Mouse (Mus musculus) erythroid progenitor cell, adult 5-6 weeks (primary cell): ENCODE data around the gene Apobec2. TPM values are rescaled to one million over a fixed set of nuclear protein-coding genes. Genes with fewer than 3 reads are reported as not detected.
A peak's percentile ranks its signal among the peaks of the same experiment; 100 is the strongest.

ENCODE experiments used
- ATAC-seq: replicated peaks from 2 replicates; pipeline ENCODE4 v1.8.0; 2016; ENCODE audit warnings: moderate number of reproducible peaks, mild to moderate bottlenecking, moderate TSS enrichment, inconsistent platforms; ENCODE audit not compliant: poor library complexity, low FRiP score, severe bottlenecking
- total RNA-seq, 2 experiments: library from RNA; stranded (forward) in 1 of 2; stranded (reverse) in 1 of 2; fragments of 150-400 nt in 1 of 2; fragments of 186-747, 209-891 nt in 1 of 2; gene quantifications; 2 replicates each; pipeline versions ENCODE4 v1.2.3 to v1.2.4; 2015 to 2017; ENCODE audit warnings: low replicate concordance in 2 of 2

Gene Apobec2
- total RNA-seq, 2 experiments from 2014 or later: not detected

- no peak for ATAC-seq
Observed at GRCm38 (mm10) chr17:48411241-48411640, 21.5 kb downstream of the Apobec2 start.

GRCm38 (mm10) chr17:48410299-48410785 is 22.4 kb downstream of the Apobec2 start:
- peak; percentile 49 for ATAC-seq

GRCm38 (mm10) chr17:48409380-48410298 is 23.1 kb downstream of the Apobec2 start, which contains the start of the genes Nfya and Oard1:
Gene Nfya (minus strand): TSS chr17:48409906.
Gene Oard1 (plus strand): TSS chr17:48410014.
- ATAC-seq: peak; percentile 83

GRCm38 (mm10) chr17:48408526-48409291 is 24.0 kb downstream of the Apobec2 start:
- ATAC-seq: peak; percentile 41

- ATAC-seq: no peak
Observed at GRCm38 (mm10) chr17:48407910-48408525, 24.7 kb downstream of the Apobec2 start.

- ATAC-seq: no peak
Observed at GRCm38 (mm10) chr17:48407154-48407553, 25.6 kb downstream of the Apobec2 start.

GRCm38 (mm10) chr17:48404706-48405105 is 28.0 kb downstream of the Apobec2 start:
- no peak for ATAC-seq

- ATAC-seq: no peak
Observed at GRCm38 (mm10) chr17:48403848-48404247, 28.9 kb downstream of the Apobec2 start.

- ATAC-seq: no peak
Observed at GRCm38 (mm10) chr17:48402751-48403150, 30.0 kb downstream of the Apobec2 start.

GRCm38 (mm10) chr17:48401710-48402109 is 31.0 kb downstream of the Apobec2 start:
- ATAC-seq: no peak

- ATAC-seq: no peak
Observed at GRCm38 (mm10) chr17:48392616-48393015, 40.1 kb downstream of the Apobec2 start.

GRCm38 (mm10) chr17:48391446-48391845 is 41.3 kb downstream of the Apobec2 start:
- no peak for ATAC-seq

- no peak for ATAC-seq
Observed at GRCm38 (mm10) chr17:48389442-48389841, 43.3 kb downstream of the Apobec2 start.

- ATAC-seq: no peak
Observed at GRCm38 (mm10) chr17:48388666-48389065, 44.1 kb downstream of the Apobec2 start.

- ATAC-seq: no peak
Observed at GRCm38 (mm10) chr17:48385786-48386461, 46.8 kb downstream of the Apobec2 start.

GRCm38 (mm10) chr17:48379050-48379449 is 53.7 kb downstream of the Apobec2 start:
- no peak for ATAC-seq

- ATAC-seq: no peak
Observed at GRCm38 (mm10) chr17:48376102-48376501, 56.6 kb downstream of the Apobec2 start.

- no peak for ATAC-seq
Observed at GRCm38 (mm10) chr17:48372987-48373386, 59.7 kb downstream of the Apobec2 start.

GRCm38 (mm10) chr17:48371621-48372020 is 61.1 kb downstream of the Apobec2 start:
- no peak for ATAC-seq
